Mouse (Mus musculus): ENCODE results near the gene Hist2h2ab. TPM values are rescaled to one million over a fixed set of nuclear protein-coding genes. Genes with fewer than 3 reads are reported as not detected.
"Not testable (repeated sequence)": the region's sequence is repeated elsewhere in the genome, so short reads cannot be mapped to it uniquely, and the experiment has no call there.

Gene Hist2h2ab
- polyA plus RNA-seq, 1 experiment, result not detected

GRCm38 (mm10) chr3:96261623-96262022 is 42.0 kb downstream of the Hist2h2ab start:
- Histone ChIP-seq H3K36me3 (replicated peaks; ENCODE audit: low read length) (no peaks in the 10 kb centered on the region), H3K4me1 (peaks cover 53% of the 10 kb centered on the region), H3K9me3 (peaks cover 4% of the 10 kb centered on the region; the same call in 1 of the 2 replicates), H3K27me3 (replicated peaks) (no peaks in the 10 kb centered on the region), H3K4me3 (replicated peaks) (peak overlapping the region; percentile 93)
- TF ChIP-seq FLI1 (IDR thresholded peaks at IDR 0.05; ENCODE audit: low read length), result no peak

GRCm38 (mm10) chr3:96262216-96262875 is 42.7 kb downstream of the Hist2h2ab start:
- H3K36me3 ChIP-seq (replicated peaks; ENCODE audit: low read length), result no peaks in the 10 kb centered on the region
- TF ChIP-seq FLI1 (IDR thresholded peaks at IDR 0.05; ENCODE audit: low read length) (no peak), GATA1 (IDR thresholded peaks at IDR 0.05; ENCODE audit: borderline replicate concordance, low read length) (no peak)
- peaks cover 4% of the 10 kb centered on the region; the same call in 1 of the 2 replicates for H3K9me3 ChIP-seq
- no peaks in the 10 kb centered on the region for H3K27me3 ChIP-seq (replicated peaks)
- H3K4me1 ChIP-seq, result peaks cover 60% of the 10 kb centered on the region
- peak overlapping the region; percentile 93 for H3K4me3 ChIP-seq (replicated peaks)

- Histone ChIP-seq H3K36me3 (replicated peaks; ENCODE audit: low read length) (no peaks in the 10 kb centered on the region), H3K4me3 (replicated peaks) (peak within 1 kb of the TSS; percentile 93), H3K4me1 (peaks cover 66% of the 10 kb centered on the region), H3K9me3 (peaks cover 4% of the 10 kb centered on the region; the same call in 1 of the 2 replicates), H3K27me3 (replicated peaks) (no peaks in the 10 kb centered on the region)
- no peak for TF ChIP-seq GATA1 (IDR thresholded peaks at IDR 0.05; ENCODE audit: borderline replicate concordance, low read length)
- peak; percentile 53; the same call in 1 of the 2 replicates for TF ChIP-seq FLI1 (IDR thresholded peaks at IDR 0.05; ENCODE audit: low read length)
These were observed 43.4 kb downstream of the Hist2h2ab start, which contains the start of gene Hist2h4 for GRCm38 (mm10) chr3:96262979-96263550. Gene Hist2h4, minus strand, starts transcription at chr3:96263311.

GRCm38 (mm10) chr3:96263558-96264403 is 44.1 kb downstream of the Hist2h2ab start:
- Histone ChIP-seq H3K36me3 (replicated peaks; ENCODE audit: low read length) (no peaks in the 10 kb centered on the region), H3K4me1 (peaks cover 62% of the 10 kb centered on the region)

GRCm38 (mm10) chr3:96264404-96264949 is 44.8 kb downstream of the Hist2h2ab start:
- no peaks in the 10 kb centered on the region for H3K27me3 ChIP-seq (replicated peaks)
- peaks cover 4% of the 10 kb centered on the region; the same call in 1 of the 2 replicates for H3K9me3 ChIP-seq
- TF ChIP-seq GATA1 (IDR thresholded peaks at IDR 0.05; ENCODE audit: borderline replicate concordance, low read length), result no peak
- no peak for TF ChIP-seq FLI1 (IDR thresholded peaks at IDR 0.05; ENCODE audit: low read length)
- peaks cover 62% of the 10 kb centered on the region for H3K4me1 ChIP-seq
- H3K36me3 ChIP-seq (replicated peaks; ENCODE audit: low read length), result no peaks in the 10 kb centered on the region
- peak overlapping the region; percentile 93 for H3K4me3 ChIP-seq (replicated peaks)

More at GRCm38 (mm10) chr3:96263558-96264403, 44.1 kb downstream of the Hist2h2ab start:
- peaks cover 4% of the 10 kb centered on the region; the same call in 1 of the 2 replicates for H3K9me3 ChIP-seq
- no peaks in the 10 kb centered on the region for H3K27me3 ChIP-seq (replicated peaks)
- H3K4me3 ChIP-seq (replicated peaks), result peak overlapping the region; percentile 93
- TF ChIP-seq GATA1 (IDR thresholded peaks at IDR 0.05; ENCODE audit: borderline replicate concordance, low read length) (no peak), FLI1 (IDR thresholded peaks at IDR 0.05; ENCODE audit: low read length) (no peak)

- Histone ChIP-seq H3K36me3 (replicated peaks; ENCODE audit: low read length) (no peaks in the 10 kb centered on the region), H3K9me3 (no peaks in the 10 kb centered on the region), H3K4me3 (replicated peaks) (peak overlapping the region; percentile 14), H3K4me1 (peaks cover 63% of the 10 kb centered on the region), H3K27me3 (replicated peaks) (no peaks in the 10 kb centered on the region)
- TF ChIP-seq GATA1 (IDR thresholded peaks at IDR 0.05; ENCODE audit: borderline replicate concordance, low read length), result no peak
- no peak for TF ChIP-seq FLI1 (IDR thresholded peaks at IDR 0.05; ENCODE audit: low read length)
These were observed 46.6 kb downstream of the Hist2h2ab start for GRCm38 (mm10) chr3:96266132-96266710.

GRCm38 (mm10) chr3:96267541-96267940 is 47.9 kb downstream of the Hist2h2ab start:
- no peaks in the 10 kb centered on the region for H3K9me3 ChIP-seq
- H3K36me3 ChIP-seq (replicated peaks; ENCODE audit: low read length), result no peaks in the 10 kb centered on the region
- peak overlapping the region; percentile 53 for H3K4me3 ChIP-seq (replicated peaks)
- peaks cover 53% of the 10 kb centered on the region for H3K4me1 ChIP-seq
- TF ChIP-seq GATA1 (IDR thresholded peaks at IDR 0.05; ENCODE audit: borderline replicate concordance, low read length) (no peak), FLI1 (IDR thresholded peaks at IDR 0.05; ENCODE audit: low read length) (no peak)
- H3K27me3 ChIP-seq (replicated peaks), result no peaks in the 10 kb centered on the region

GRCm38 (mm10) chr3:96268051-96268775 is 48.5 kb downstream of the Hist2h2ab start, which contains the start of gene Hist2h3b:
Gene Hist2h3b, plus strand, starts transcription at chr3:96268654.
- H3K9me3 ChIP-seq, result no peaks in the 10 kb centered on the region
- peak within 1 kb of the TSS; percentile 94 for H3K4me3 ChIP-seq (replicated peaks)
- TF ChIP-seq GATA1 (IDR thresholded peaks at IDR 0.05; ENCODE audit: borderline replicate concordance, low read length) (no peak), FLI1 (IDR thresholded peaks at IDR 0.05; ENCODE audit: low read length) (no peak)
- H3K27me3 ChIP-seq (replicated peaks), result no peaks in the 10 kb centered on the region
- peaks cover 48% of the 10 kb centered on the region for H3K4me1 ChIP-seq
- H3K36me3 ChIP-seq (replicated peaks; ENCODE audit: low read length), result no peaks in the 10 kb centered on the region

GRCm38 (mm10) chr3:96268776-96269378 is 49.2 kb downstream of the Hist2h2ab start:
- not testable (repeated sequence) for H3K9me3 ChIP-seq; H3K27me3 ChIP-seq (replicated peaks); H3K36me3 ChIP-seq (replicated peaks; ENCODE audit: low read length)
- Histone ChIP-seq H3K4me1 (peaks cover 54% of the 10 kb centered on the region), H3K4me3 (replicated peaks) (peak overlapping the region; percentile 94)

Data from megakaryocyte, embryonic 14.5 days (primary cell).